Mouse (Mus musculus): ENCODE measurements around the gene Sapcd1. TPM values are rescaled to one million over a fixed set of nuclear protein-coding genes. Genes with fewer than 3 reads are reported as not detected.
A peak's percentile ranks its signal among the peaks of the same experiment; 100 is the strongest.
"Not testable (repeated sequence)": the region's sequence is repeated elsewhere in the genome, so short reads cannot be mapped to it uniquely, and the experiment has no call there.

Sapcd1 gene
- polyA plus RNA-seq, 1 experiment: 18.9 TPM

DNA sequence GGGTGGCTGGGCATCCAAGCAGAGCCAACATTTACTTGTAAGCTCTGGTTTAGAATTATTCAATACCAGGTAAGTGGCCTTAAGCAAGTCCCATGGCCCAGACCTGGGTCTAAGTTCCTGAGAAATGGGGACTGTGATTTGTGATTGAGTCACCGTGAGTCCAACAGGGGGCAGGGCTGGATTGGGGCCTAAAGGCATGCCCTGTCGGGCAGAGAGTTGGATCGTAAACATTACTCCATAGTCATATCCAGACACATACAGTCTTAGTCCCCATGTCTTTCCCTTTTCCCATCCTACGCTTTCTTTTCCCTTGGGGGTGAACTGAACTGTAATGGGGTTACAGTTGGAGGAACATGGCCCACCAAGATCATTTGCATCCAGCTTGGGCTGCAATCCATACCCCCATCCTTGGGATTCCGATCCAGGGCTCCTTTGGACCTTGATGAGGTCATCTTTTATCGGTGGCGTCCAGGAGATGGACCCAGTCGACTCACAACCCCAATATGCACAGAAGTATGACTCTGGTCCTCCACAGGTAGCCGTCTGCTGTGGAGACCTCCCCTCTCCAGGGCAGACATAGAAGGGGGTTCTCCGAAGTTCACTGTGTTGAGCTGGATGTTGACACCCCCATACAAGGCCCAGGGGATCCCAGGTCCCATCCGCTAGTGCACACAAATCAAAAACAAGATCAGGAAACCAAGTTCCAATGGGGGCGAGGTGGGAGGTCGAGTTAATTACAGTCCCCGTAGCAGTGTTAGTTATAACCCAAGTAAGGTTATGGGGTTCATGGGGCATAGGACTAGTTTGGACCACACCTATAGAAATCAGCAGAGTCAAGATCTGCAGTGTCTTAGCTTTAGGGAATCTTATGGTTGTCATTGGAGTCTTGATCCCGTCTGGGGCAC is 29.0 kb downstream of the Sapcd1 start:
- peaks cover 7% of the 10 kb centered on the region for H3K4me1 ChIP-seq (ENCODE audit: control insufficient read depth, insufficient read depth, low read length)
- H3K27ac ChIP-seq (ENCODE audit: control insufficient read depth, insufficient read depth, low read depth, low read length, poor library complexity): peak overlapping the region; percentile 93
- TF ChIP-seq CTCF (IDR thresholded peaks at IDR 0.05; ENCODE audit: control insufficient read depth, insufficient read depth, low read length) (0 out of 2 replicates have a peak, but pooled peaks have one; percentile 6), POLR2A (IDR thresholded peaks at IDR 0.05; ENCODE audit: borderline replicate concordance, control insufficient read depth, low read depth, low read length) (no peak)
- H3K4me3 ChIP-seq (replicated peaks; ENCODE audit: control insufficient read depth, low read depth, low read length): peak overlapping the region; percentile 86
- WGBS: 38% methylated on average over 15 of the region's 15 CpGs

DNA sequence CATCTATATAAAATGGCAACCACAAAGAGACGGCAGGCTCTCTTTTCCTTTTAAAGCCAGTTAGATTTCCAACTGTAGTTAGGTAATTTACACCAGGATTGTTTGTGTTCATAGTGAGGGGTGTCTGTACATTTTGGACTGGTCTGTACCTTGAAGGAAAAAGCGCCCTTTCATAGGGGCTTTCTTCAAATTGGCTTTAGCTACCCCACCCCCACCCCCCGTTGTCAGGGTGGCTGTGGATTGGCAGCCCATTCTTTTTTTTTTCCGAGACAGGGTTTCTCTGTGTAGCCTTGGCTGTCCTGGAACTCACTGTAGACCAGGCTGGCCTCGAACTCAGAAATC is 30.7 kb downstream of the Sapcd1 start:
- H3K4me3 ChIP-seq (replicated peaks; ENCODE audit: control insufficient read depth, low read depth, low read length): peak overlapping the region; percentile 61
- 59% methylated on average over 5 of the region's 5 CpGs for whole genome bisulfite sequencing

DNA sequence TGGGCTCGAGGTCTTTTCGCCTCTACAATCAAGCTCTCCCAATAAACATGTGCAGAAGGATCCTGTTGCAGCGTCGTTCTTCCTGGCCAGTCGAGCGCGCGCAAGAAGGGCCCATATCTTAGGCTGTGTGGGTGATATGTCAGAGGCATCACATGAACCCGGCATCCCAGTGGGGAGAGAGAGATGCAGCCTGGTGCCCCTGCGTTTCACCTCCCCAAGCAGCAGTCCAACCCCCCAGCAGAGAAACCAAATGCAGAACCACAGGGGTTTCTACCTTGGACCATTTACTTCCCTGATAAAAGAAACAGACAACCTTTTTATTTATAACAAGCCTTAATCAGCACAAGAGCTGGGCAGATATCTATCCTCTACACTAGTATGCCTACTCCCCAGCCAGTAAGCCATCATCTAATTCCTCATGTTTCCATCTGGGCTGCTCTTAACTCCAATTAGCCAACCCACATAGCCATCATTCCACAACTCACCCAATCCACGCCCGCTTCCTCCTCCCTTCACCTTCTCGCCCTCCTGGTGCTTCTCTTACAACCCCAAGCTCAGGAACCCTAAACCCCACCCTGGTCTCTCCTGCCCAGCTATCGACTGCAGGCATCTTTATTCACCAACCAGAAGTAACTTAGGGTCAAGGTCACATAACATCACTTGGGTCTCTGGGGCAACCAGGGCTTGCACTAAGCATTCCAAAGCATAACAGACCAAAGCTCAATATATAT is 31.2 kb downstream of the Sapcd1 start:
- TF ChIP-seq POLR2A (IDR thresholded peaks at IDR 0.05; ENCODE audit: borderline replicate concordance, control insufficient read depth, low read depth, low read length) (no peak; the same call in 1 of the 2 replicates), CTCF (IDR thresholded peaks at IDR 0.05; ENCODE audit: control insufficient read depth, insufficient read depth, low read length) (no peak)
- 66% methylated on average over 12 of the region's 14 CpGs for WGBS
- H3K27ac ChIP-seq (ENCODE audit: control insufficient read depth, insufficient read depth, low read depth, low read length, poor library complexity): peak overlapping the region; percentile 64
- peak overlapping the region; percentile 64 for H3K4me3 ChIP-seq (replicated peaks; ENCODE audit: control insufficient read depth, low read depth, low read length)
- peaks cover 2% of the 10 kb centered on the region for H3K4me1 ChIP-seq (ENCODE audit: control insufficient read depth, insufficient read depth, low read length)

More for the DNA sequence above, 30.7 kb downstream of the Sapcd1 start:
- H3K27ac ChIP-seq (ENCODE audit: control insufficient read depth, insufficient read depth, low read depth, low read length, poor library complexity): no peak overlapping the region
- TF ChIP-seq CTCF (IDR thresholded peaks at IDR 0.05; ENCODE audit: control insufficient read depth, insufficient read depth, low read length) (no peak), POLR2A (IDR thresholded peaks at IDR 0.05; ENCODE audit: borderline replicate concordance, control insufficient read depth, low read depth, low read length) (no peak)
- H3K4me1 ChIP-seq (ENCODE audit: control insufficient read depth, insufficient read depth, low read length): peaks cover 2% of the 10 kb centered on the region

- H3K4me1 ChIP-seq (ENCODE audit: control insufficient read depth, insufficient read depth, low read length); H3K4me3 ChIP-seq (replicated peaks; ENCODE audit: control insufficient read depth, low read depth, low read length): not testable (repeated sequence)
- peak overlapping the region; percentile 53; the same call in 1 of the 2 replicates for H3K27ac ChIP-seq (ENCODE audit: control insufficient read depth, insufficient read depth, low read depth, low read length, poor library complexity)
- WGBS: 65% methylated on average over 4 of the region's 4 CpGs
Measured at GRCm38 (mm10) chr17:34995927-34996326, 31.9 kb downstream of the Sapcd1 start.

DNA sequence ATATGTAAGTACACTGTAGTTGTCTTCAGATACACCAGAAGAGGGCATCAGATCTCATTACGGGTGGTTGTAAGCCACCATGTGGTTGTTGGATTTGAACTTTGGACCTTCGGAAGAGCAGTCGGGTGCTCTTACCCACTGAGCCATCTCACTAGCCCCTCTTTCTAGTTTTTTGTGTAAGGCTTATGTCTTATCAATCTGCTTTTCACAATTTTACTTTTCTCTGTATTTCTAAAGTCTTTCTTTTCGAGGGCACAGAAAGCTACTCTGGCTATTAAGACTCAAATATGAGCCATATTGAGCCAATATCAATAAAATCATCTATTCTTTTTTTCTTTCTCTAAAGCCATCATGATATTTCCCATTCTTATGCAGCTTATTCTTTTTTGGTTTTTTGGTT is 32.6 kb downstream of the Sapcd1 start:
- not testable (repeated sequence) for H3K4me3 ChIP-seq (replicated peaks; ENCODE audit: control insufficient read depth, low read depth, low read length); H3K4me1 ChIP-seq (ENCODE audit: control insufficient read depth, insufficient read depth, low read length); H3K27ac ChIP-seq (ENCODE audit: control insufficient read depth, insufficient read depth, low read depth, low read length, poor library complexity)
- WGBS: 70% methylated on average over 4 of the region's 4 CpGs

DNA sequence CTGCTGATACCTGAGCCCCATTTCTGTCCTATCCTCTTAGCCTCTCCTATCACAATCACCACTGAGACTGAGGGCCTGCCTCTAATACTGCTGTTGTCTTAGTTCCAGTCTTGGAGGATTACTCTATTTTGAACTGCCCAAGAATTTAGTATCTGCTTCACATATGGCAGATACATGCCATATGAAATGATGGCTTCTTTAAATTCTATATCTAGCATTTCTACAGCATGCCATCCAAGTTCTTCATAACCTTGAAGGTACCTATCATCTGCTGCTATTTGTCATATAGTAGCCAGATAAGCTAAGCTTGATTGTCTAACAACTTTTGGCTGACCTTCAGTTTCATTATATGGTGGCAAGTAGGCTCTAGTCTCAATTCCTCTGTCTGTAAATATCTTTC is 33.1 kb downstream of the Sapcd1 start:
- Histone ChIP-seq H3K4me1 (ENCODE audit: control insufficient read depth, insufficient read depth, low read length) (peaks cover 2% of the 10 kb centered on the region), H3K27ac (ENCODE audit: control insufficient read depth, insufficient read depth, low read depth, low read length, poor library complexity) (no peak overlapping the region), H3K4me3 (replicated peaks; ENCODE audit: control insufficient read depth, low read depth, low read length) (no peak overlapping the region)
- TF ChIP-seq POLR2A (IDR thresholded peaks at IDR 0.05; ENCODE audit: borderline replicate concordance, control insufficient read depth, low read depth, low read length) (no peak), CTCF (IDR thresholded peaks at IDR 0.05; ENCODE audit: control insufficient read depth, insufficient read depth, low read length) (no peak)

GRCm38 (mm10) chr17:34984218-34984617 is 43.6 kb downstream of the Sapcd1 start:
- TF ChIP-seq CTCF (IDR thresholded peaks at IDR 0.05; ENCODE audit: control insufficient read depth, insufficient read depth, low read length): no peak
- no peak for TF ChIP-seq POLR2A (IDR thresholded peaks at IDR 0.05; ENCODE audit: borderline replicate concordance, control insufficient read depth, low read depth, low read length)
- no peak overlapping the region for H3K27ac ChIP-seq (ENCODE audit: control insufficient read depth, insufficient read depth, low read depth, low read length, poor library complexity)
- peaks cover 2% of the 10 kb centered on the region for H3K4me1 ChIP-seq (ENCODE audit: control insufficient read depth, insufficient read depth, low read length)
- H3K4me3 ChIP-seq (replicated peaks; ENCODE audit: control insufficient read depth, low read depth, low read length): no peak overlapping the region
- 73% methylated on average over 2 of the region's 2 CpGs for WGBS

DNA sequence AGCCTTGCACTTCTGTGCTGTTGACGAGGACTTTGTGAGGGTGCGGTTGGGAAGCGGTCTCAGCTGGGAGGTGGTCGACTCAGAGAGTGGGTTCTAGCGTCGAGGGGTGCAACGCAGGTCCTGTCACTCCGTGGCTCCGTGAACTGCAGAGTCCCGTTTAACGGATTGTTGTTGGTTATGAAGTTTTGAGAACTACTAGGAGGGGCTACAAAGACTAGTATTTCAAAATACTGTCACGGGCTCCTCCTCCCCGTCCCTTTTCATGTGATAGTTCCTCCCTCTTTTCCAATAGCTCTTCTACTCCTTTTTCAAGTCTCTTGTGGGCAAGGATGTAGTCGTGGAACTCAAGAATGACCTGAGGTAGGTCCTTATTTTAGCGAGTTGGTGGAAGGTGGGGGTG is 45.5 kb downstream of the Sapcd1 start:
- TF ChIP-seq POLR2A (IDR thresholded peaks at IDR 0.05; ENCODE audit: borderline replicate concordance, control insufficient read depth, low read depth, low read length): no peak
- no peak for TF ChIP-seq CTCF (IDR thresholded peaks at IDR 0.05; ENCODE audit: control insufficient read depth, insufficient read depth, low read length)
- under 1% methylated on average over 15 of the region's 15 CpGs for WGBS
- Histone ChIP-seq H3K27ac (ENCODE audit: control insufficient read depth, insufficient read depth, low read depth, low read length, poor library complexity) (peak overlapping the region; percentile 95), H3K4me1 (ENCODE audit: control insufficient read depth, insufficient read depth, low read length) (peaks cover 2% of the 10 kb centered on the region), H3K4me3 (replicated peaks; ENCODE audit: control insufficient read depth, low read depth, low read length) (peak overlapping the region; percentile 92)

Data from bone marrow, adult 2 months (tissue).